Mouse (Mus musculus) midbrain, embryonic 10.5 days (tissue): Measurements from ENCODE around the gene Olfr902. TPM values are rescaled to one million over a fixed set of nuclear protein-coding genes. Genes with fewer than 3 reads are reported as not detected.

Experiments
- polyA plus RNA-seq: library from polyadenylated mRNA; unstranded; fragments of >200 nt; fragmentation: Nextera tagmentation; extraction: Ambion mirVana; gene quantifications from 2 replicates; pipeline ENCODE4 v1.2.1, GENCODE M21; 2016

Gene Olfr902
- polyA plus RNA-seq, 1 experiment from 2014 or later, result not detected

Other genes starting within 250 kb of the Olfr902 start
- gene Olfr893, start 239.3 kb upstream of the Olfr902 start, polyA plus RNA-seq, result not detected in 2 replicates
- gene Olfr894, start 229.6 kb upstream of the Olfr902 start, polyA plus RNA-seq, result not detected in 2 replicates
- not detected in 2 replicates for gene Olfr143, start 194.9 kb upstream of the Olfr902 start, polyA plus RNA-seq
- not detected in 2 replicates for gene Olfr895, start 179.8 kb upstream of the Olfr902 start, polyA plus RNA-seq
- gene Olfr896-ps1, start 156.5 kb upstream of the Olfr902 start, polyA plus RNA-seq, result not detected in 2 replicates
- not detected in 2 replicates for gene Olfr25, start 118.6 kb upstream of the Olfr902 start, polyA plus RNA-seq
- not detected in 2 replicates for gene Olfr898, start 99.2 kb upstream of the Olfr902 start, polyA plus RNA-seq
- not detected in 2 replicates for gene Olfr250, start 80.8 kb upstream of the Olfr902 start, polyA plus RNA-seq
- not detected in 2 replicates for gene Olfr251, start 70.6 kb upstream of the Olfr902 start, polyA plus RNA-seq
- gene Olfr147, start 46.0 kb upstream of the Olfr902 start, polyA plus RNA-seq, result not detected in 2 replicates
- gene Olfr901, start 18.2 kb upstream of the Olfr902 start, polyA plus RNA-seq, result not detected in 2 replicates
- gene Olfr904, start 15.5 kb downstream of the Olfr902 start, polyA plus RNA-seq, result not detected in 2 replicates
- gene Olfr905, start 23.5 kb downstream of the Olfr902 start, polyA plus RNA-seq, result not detected in 2 replicates
- gene Olfr906, start 39.4 kb downstream of the Olfr902 start, polyA plus RNA-seq, result not detected in 2 replicates
- gene Olfr907, start 48.1 kb downstream of the Olfr902 start, polyA plus RNA-seq, result not detected in 2 replicates
- not detected in 2 replicates for gene Olfr911-ps1, start 73.9 kb downstream of the Olfr902 start, polyA plus RNA-seq
- gene Olfr910, start 90.2 kb downstream of the Olfr902 start, polyA plus RNA-seq, result not detected in 2 replicates
- gene Olfr912, start 132.5 kb downstream of the Olfr902 start, polyA plus RNA-seq, result not detected in 2 replicates
- not detected in 2 replicates for gene Olfr913, start 145.1 kb downstream of the Olfr902 start, polyA plus RNA-seq
- not detected in 2 replicates for gene Olfr914, start 157.4 kb downstream of the Olfr902 start, polyA plus RNA-seq
- not detected in 2 replicates for gene Olfr916, start 212.2 kb downstream of the Olfr902 start, polyA plus RNA-seq
- gene Olfr917, start 218.2 kb downstream of the Olfr902 start, polyA plus RNA-seq, result not detected in 2 replicates
- gene Olfr918, start 226.9 kb downstream of the Olfr902 start, polyA plus RNA-seq, result not detected in 2 replicates